Mouse (Mus musculus): ENCODE data around the gene Dffb.
A peak's percentile ranks its signal among the peaks of the same experiment; 100 is the strongest.

Dffb gene

GRCm38 (mm10) chr4:153957444-153958250 is 17.3 kb downstream of the Dffb start:
- no peak for TF ChIP-seq NANOG (IDR thresholded peaks at IDR 0.05; ENCODE audit: borderline replicate concordance, low read length)
- Histone ChIP-seq H3K4me1 (replicated peaks; ENCODE audit: low read depth, low read length) (peaks cover 42% of the 10 kb centered on the region), H3K36me3 (ENCODE audit: insufficient read depth, low read length) (peaks cover 43% of the 10 kb centered on the region), H3K9me3 (ENCODE audit: low read length) (no peaks in the 10 kb centered on the region), H3K4me3 (replicated peaks; ENCODE audit: low read length) (peak overlapping the region; percentile 97), H3K27me3 (ENCODE audit: insufficient read depth, low read length) (0 out of 2 replicates have a peak, but pooled peaks cover 4% of the 10 kb centered on the region)

GRCm38 (mm10) chr4:153956569-153957405 is 18.1 kb downstream of the Dffb start, which contains the start of gene A430005L14Rik:
Gene A430005L14Rik (plus strand): TSS chr4:153957237.
- Histone ChIP-seq H3K4me1 (replicated peaks; ENCODE audit: low read depth, low read length) (peaks cover 47% of the 10 kb centered on the region), H3K9me3 (ENCODE audit: low read length) (no peaks in the 10 kb centered on the region), H3K4me3 (replicated peaks; ENCODE audit: low read length) (peak within 1 kb of the TSS; percentile 97), H3K36me3 (ENCODE audit: insufficient read depth, low read length) (peaks cover 34% of the 10 kb centered on the region), H3K27me3 (ENCODE audit: insufficient read depth, low read length) (0 out of 2 replicates have a peak, but pooled peaks cover 4% of the 10 kb centered on the region)
- TF ChIP-seq CTCF (conservative IDR thresholded peaks at IDR 0.05; ENCODE audit: low read length) (no peak), POU5F1 (IDR thresholded peaks at IDR 0.05; ENCODE audit: borderline replicate concordance, low read length) (no peak), NANOG (IDR thresholded peaks at IDR 0.05; ENCODE audit: borderline replicate concordance, low read length) (no peak)

GRCm38 (mm10) chr4:153955651-153956050 is 19.3 kb downstream of the Dffb start:
- H3K4me3 ChIP-seq (replicated peaks; ENCODE audit: low read length): no peak overlapping the region
- TF ChIP-seq POU5F1 (IDR thresholded peaks at IDR 0.05; ENCODE audit: borderline replicate concordance, low read length) (no peak), NANOG (IDR thresholded peaks at IDR 0.05; ENCODE audit: borderline replicate concordance, low read length) (no peak), CTCF (conservative IDR thresholded peaks at IDR 0.05; ENCODE audit: low read length) (no peak)

GRCm38 (mm10) chr4:153951692-153952091 is 23.2 kb downstream of the Dffb start:
- peaks cover 24% of the 10 kb centered on the region for H3K4me1 ChIP-seq (replicated peaks; ENCODE audit: low read depth, low read length)
- no peak overlapping the region for H3K4me3 ChIP-seq (replicated peaks; ENCODE audit: low read length)
- peaks cover 22% of the 10 kb centered on the region for H3K27me3 ChIP-seq (ENCODE audit: insufficient read depth, low read length)
- TF ChIP-seq NANOG (IDR thresholded peaks at IDR 0.05; ENCODE audit: borderline replicate concordance, low read length) (no peak), CTCF (conservative IDR thresholded peaks at IDR 0.05; ENCODE audit: low read length) (no peak), POU5F1 (IDR thresholded peaks at IDR 0.05; ENCODE audit: borderline replicate concordance, low read length) (no peak)
- H3K9me3 ChIP-seq (ENCODE audit: low read length): no peaks in the 10 kb centered on the region
- no peaks in the 10 kb centered on the region for H3K36me3 ChIP-seq (ENCODE audit: insufficient read depth, low read length)

More at GRCm38 (mm10) chr4:153955651-153956050, 19.3 kb downstream of the Dffb start:
- H3K27me3 ChIP-seq (ENCODE audit: insufficient read depth, low read length): 0 out of 2 replicates have a peak, but pooled peaks cover 4% of the 10 kb centered on the region
- H3K9me3 ChIP-seq (ENCODE audit: low read length): no peaks in the 10 kb centered on the region
- H3K36me3 ChIP-seq (ENCODE audit: insufficient read depth, low read length): peaks cover 23% of the 10 kb centered on the region
- peaks cover 49% of the 10 kb centered on the region for H3K4me1 ChIP-seq (replicated peaks; ENCODE audit: low read depth, low read length)

- Histone ChIP-seq H3K36me3 (ENCODE audit: insufficient read depth, low read length) (no peaks in the 10 kb centered on the region), H3K27me3 (ENCODE audit: insufficient read depth, low read length) (peaks cover 26% of the 10 kb centered on the region), H3K4me1 (replicated peaks; ENCODE audit: low read depth, low read length) (peaks cover 20% of the 10 kb centered on the region), H3K4me3 (replicated peaks; ENCODE audit: low read length) (no peak overlapping the region), H3K9me3 (ENCODE audit: low read length) (no peaks in the 10 kb centered on the region)
- no peak for TF ChIP-seq POU5F1 (IDR thresholded peaks at IDR 0.05; ENCODE audit: borderline replicate concordance, low read length)
Observed at GRCm38 (mm10) chr4:153951150-153951549, 23.8 kb downstream of the Dffb start.

GRCm38 (mm10) chr4:153950372-153950771 is 24.6 kb downstream of the Dffb start:
- H3K4me1 ChIP-seq (replicated peaks; ENCODE audit: low read depth, low read length): peaks cover 13% of the 10 kb centered on the region; the same call in 1 of the 2 replicates
- no peak for TF ChIP-seq POU5F1 (IDR thresholded peaks at IDR 0.05; ENCODE audit: borderline replicate concordance, low read length)
- no peaks in the 10 kb centered on the region for H3K36me3 ChIP-seq (ENCODE audit: insufficient read depth, low read length)
- H3K4me3 ChIP-seq (replicated peaks; ENCODE audit: low read length): no peak overlapping the region
- H3K9me3 ChIP-seq (ENCODE audit: low read length): no peaks in the 10 kb centered on the region
- H3K27me3 ChIP-seq (ENCODE audit: insufficient read depth, low read length): peaks cover 33% of the 10 kb centered on the region

- no peaks in the 10 kb centered on the region for H3K9me3 ChIP-seq (ENCODE audit: low read length)
- peaks cover 4% of the 10 kb centered on the region for H3K4me1 ChIP-seq (replicated peaks; ENCODE audit: low read depth, low read length)
- no peaks in the 10 kb centered on the region for H3K36me3 ChIP-seq (ENCODE audit: insufficient read depth, low read length)
- no peak overlapping the region for H3K4me3 ChIP-seq (replicated peaks; ENCODE audit: low read length)
- no peak for TF ChIP-seq NANOG (IDR thresholded peaks at IDR 0.05; ENCODE audit: borderline replicate concordance, low read length)
- TF ChIP-seq POU5F1 (IDR thresholded peaks at IDR 0.05; ENCODE audit: borderline replicate concordance, low read length): no peak
- no peak for TF ChIP-seq CTCF (conservative IDR thresholded peaks at IDR 0.05; ENCODE audit: low read length)
- peaks cover 54% of the 10 kb centered on the region for H3K27me3 ChIP-seq (ENCODE audit: insufficient read depth, low read length)
Observed at GRCm38 (mm10) chr4:153945741-153946140, 29.2 kb downstream of the Dffb start.

- no peaks in the 10 kb centered on the region for H3K36me3 ChIP-seq (ENCODE audit: insufficient read depth, low read length)
- peaks cover 67% of the 10 kb centered on the region for H3K27me3 ChIP-seq (ENCODE audit: insufficient read depth, low read length)
- TF ChIP-seq POU5F1 (IDR thresholded peaks at IDR 0.05; ENCODE audit: borderline replicate concordance, low read length) (no peak), CTCF (conservative IDR thresholded peaks at IDR 0.05; ENCODE audit: low read length) (no peak), NANOG (IDR thresholded peaks at IDR 0.05; ENCODE audit: borderline replicate concordance, low read length) (no peak)
- peaks cover 4% of the 10 kb centered on the region for H3K4me1 ChIP-seq (replicated peaks; ENCODE audit: low read depth, low read length)
- no peaks in the 10 kb centered on the region for H3K9me3 ChIP-seq (ENCODE audit: low read length)
- no peak overlapping the region for H3K4me3 ChIP-seq (replicated peaks; ENCODE audit: low read length)
Observed at GRCm38 (mm10) chr4:153944261-153944660, 30.7 kb downstream of the Dffb start.

Measured in E14TG2a.4 (cell line).